Mouse (Mus musculus) G1E (cell line): Measurements from ENCODE around the gene Col5a3.

Experiments used
- CTCF ChIP-seq: IDR thresholded peaks from 2 replicates; pipeline ENCODE4 v1.5.1; 2012; ENCODE audit warnings: low read depth, low read length, inconsistent platforms, mixed read lengths
- GATA1 ChIP-seq: IDR thresholded peaks from 2 replicates; pipeline ENCODE4 v1.6.1; 2012; ENCODE audit warnings: borderline replicate concordance, low read length, inconsistent platforms, mixed read lengths
- GATA2 ChIP-seq: IDR thresholded peaks from 2 replicates; pipeline ENCODE4 v1.6.1; 2012; ENCODE audit warnings: low read depth, low read length, inconsistent platforms, borderline replicate concordance
- POLR2AphosphoS5 ChIP-seq: IDR thresholded peaks from 2 replicates; pipeline ENCODE4 v1.6.1; 2012; ENCODE audit warnings: low read depth, low read length, inconsistent platforms; ENCODE audit not compliant: insufficient replicate concordance
- TAL1 ChIP-seq: conservative IDR thresholded peaks from 2 replicates; pipeline ENCODE4 v1.6.1; 2012; ENCODE audit warnings: low read depth, low read length, inconsistent platforms, mixed read lengths

GRCm38 (mm10) chr9:20850179-20850578 is 35.3 kb upstream of the Col5a3 start:
- no peak for TF ChIP-seq CTCF
- no peak for TF ChIP-seq GATA1
- TF ChIP-seq POLR2AphosphoS5 = no peak
- TF ChIP-seq GATA2 = no peak
- no peak for TF ChIP-seq TAL1
